Mouse (Mus musculus): ENCODE measurements at regions not wholly inside any gene's neighbourhood (a gene's known extent, or its start where the extent isn't known, plus 50 kb on each side); places are given as distances from the start of the nearest gene placed in this dataset.

GRCm38 (mm10) chr10:98725110-98725509 lies 189.1 kb upstream of the Atp2b1 start:
- TF ChIP-seq CTCF (IDR thresholded peaks at IDR 0.05; ENCODE audit: low read depth) (no peak), EP300 (IDR thresholded peaks at IDR 0.05; ENCODE audit: low read depth) (no peak)

All from liver, postnatal 0 days (tissue).